9 mouse cellular contexts compared by ENCODE assay signal in genomic region chr1:128832201-128832883, GRCm38 (mm10).
A peak's percentile ranks its signal among the peaks of the same experiment; 100 is the strongest.
DNase-seq lines count a peak whose midpoint lies in the region; ATAC-seq and TF ChIP-seq lines count a peak whose summit lies in the region.
"Had no signal": no experiment of that assay in that cellular context is flagged by ENCODE, and none has a peak within 500 bp of the region (broad histone marks: within the 10 kb centered on the region; RNA-seq: fewer than 3 reads in every experiment).

No protein-coding gene starts in this region.

- no peak overlapping the region for H3K27ac ChIP-seq in forebrain, embryonic 11.5 days (ENCODE audit: low read depth, low read length)
- H3K27ac ChIP-seq in heart, postnatal 0 days (ENCODE audit: low read depth) = 0 out of 2 replicates have a peak overlapping the region, but pooled peaks have one; percentile 8
- no peak overlapping the region for H3K27ac ChIP-seq in liver, embryonic 15.5 days (replicated peaks)
- no peak overlapping the region for H3K27ac ChIP-seq in neural tube, embryonic 11.5 days (ENCODE audit: low read depth, low read length)
- no peak overlapping the region for H3K27ac ChIP-seq in stomach, postnatal 0 days (replicated peaks)

- WGBS in forebrain, embryonic 11.5 days = 48% methylated on average over 18 of the region's 18 CpGs
- 21% methylated on average over 18 of the region's 18 CpGs for WGBS in heart, postnatal 0 days
- WGBS in liver, embryonic 15.5 days (ENCODE audit: insufficient replicate concordance) = 23% methylated on average over 18 of the region's 18 CpGs
- 32% methylated on average over 18 of the region's 18 CpGs for WGBS in neural tube, embryonic 11.5 days
- WGBS in stomach, postnatal 0 days = 8% methylated on average over 18 of the region's 18 CpGs

- peak; percentile 93 for TF ChIP-seq CTCF in heart, postnatal 0 days (IDR thresholded peaks at IDR 0.05; ENCODE audit: low read depth)
- peak; percentile 96 for TF ChIP-seq CTCF in stomach, postnatal 0 days (IDR thresholded peaks at IDR 0.05; ENCODE audit: low read depth)

- DNase-seq in c-Kit-positive CD71-negative TER-119-negative erythroid progenitor cells, embryonic 14.5 days (ENCODE audit: low read depth) = peak; percentile 74
- DNase-seq in forebrain, embryonic 11.5 days (ENCODE audit: low spot score) = peak; percentile 91
- peak; percentile 59 for DNase-seq in heart, postnatal 0 days (ENCODE audit: low spot score)
- DNase-seq in kidney, postnatal 36 days = peak; percentile 42 to 85
- peak; percentile 81 for DNase-seq in neural tube, embryonic 11.5 days (ENCODE audit: low spot score)
- peak; percentile 88 for DNase-seq in stomach, postnatal 0 days (ENCODE audit: low spot score)

- no peak overlapping the region for H3K9ac ChIP-seq in forebrain, embryonic 11.5 days (ENCODE audit: low read length)
- peak overlapping the region; percentile 40 for H3K9ac ChIP-seq in heart, postnatal 0 days (replicated peaks; ENCODE audit: low read depth, low read length)
- H3K9ac ChIP-seq in liver, embryonic 15.5 days = no peak overlapping the region
- no peak overlapping the region for H3K9ac ChIP-seq in neural tube, embryonic 11.5 days (ENCODE audit: low read length)
- H3K9ac ChIP-seq in stomach, postnatal 0 days (ENCODE audit: low read length) = peak overlapping the region; percentile 53

- H3K36me3 ChIP-seq in forebrain, embryonic 11.5 days (ENCODE audit: control insufficient read depth, insufficient read depth, low read length) = no peaks in the 10 kb centered on the region
- H3K36me3 ChIP-seq in heart, postnatal 0 days (replicated peaks; ENCODE audit: control insufficient read depth, insufficient read depth, low read length) = no peaks in the 10 kb centered on the region
- H3K36me3 ChIP-seq in liver, embryonic 15.5 days (replicated peaks) = no peaks in the 10 kb centered on the region
- no peaks in the 10 kb centered on the region for H3K36me3 ChIP-seq in neural tube, embryonic 11.5 days (ENCODE audit: control insufficient read depth, insufficient read depth, low read length)
- no peaks in the 10 kb centered on the region for H3K36me3 ChIP-seq in stomach, postnatal 0 days (ENCODE audit: control insufficient read depth, insufficient read depth, low read length)

- no peak overlapping the region for H3K4me2 ChIP-seq in forebrain, embryonic 11.5 days (ENCODE audit: low read depth, low read length, severe bottlenecking)
- H3K4me2 ChIP-seq in heart, postnatal 0 days (ENCODE audit: low read depth, low read length) = peak overlapping the region; percentile 58
- H3K4me2 ChIP-seq in liver, embryonic 15.5 days = peak overlapping the region; percentile 58
- peak overlapping the region; percentile 26 for H3K4me2 ChIP-seq in neural tube, embryonic 11.5 days (ENCODE audit: low read depth)
- peak overlapping the region; percentile 73 for H3K4me2 ChIP-seq in stomach, postnatal 0 days (replicated peaks; ENCODE audit: low read depth)

- H3K27me3 ChIP-seq in forebrain, embryonic 11.5 days (ENCODE audit: control insufficient read depth, insufficient read depth, low read length) = no peaks in the 10 kb centered on the region
- H3K27me3 ChIP-seq in heart, postnatal 0 days (ENCODE audit: control insufficient read depth, insufficient read depth, low read length) = no peaks in the 10 kb centered on the region
- H3K27me3 ChIP-seq in liver, embryonic 15.5 days = no peaks in the 10 kb centered on the region
- no peaks in the 10 kb centered on the region for H3K27me3 ChIP-seq in neural tube, embryonic 11.5 days (ENCODE audit: control insufficient read depth, insufficient read depth, low read length)
- H3K27me3 ChIP-seq in stomach, postnatal 0 days (ENCODE audit: control insufficient read depth, insufficient read depth, low read length) = no peaks in the 10 kb centered on the region

- peaks cover 2% of the 10 kb centered on the region; the same call in 1 of the 2 replicates for H3K4me1 ChIP-seq in forebrain, embryonic 11.5 days (replicated peaks; ENCODE audit: control insufficient read depth, insufficient read depth, low read length)
- no peaks in the 10 kb centered on the region for H3K4me1 ChIP-seq in heart, postnatal 0 days (ENCODE audit: control insufficient read depth, insufficient read depth)
- H3K4me1 ChIP-seq in liver, embryonic 15.5 days (replicated peaks) = no peaks in the 10 kb centered on the region
- no peaks in the 10 kb centered on the region; the same call in 1 of the 2 replicates for H3K4me1 ChIP-seq in neural tube, embryonic 11.5 days (ENCODE audit: control insufficient read depth, insufficient read depth, low read length)
- no peaks in the 10 kb centered on the region for H3K4me1 ChIP-seq in stomach, postnatal 0 days (replicated peaks; ENCODE audit: control insufficient read depth, insufficient read depth)

- no peak overlapping the region for H3K4me3 ChIP-seq in forebrain, embryonic 11.5 days (ENCODE audit: low read depth, low read length)
- H3K4me3 ChIP-seq in heart, postnatal 0 days (ENCODE audit: low read depth, low read length) = peak overlapping the region; percentile 42
- H3K4me3 ChIP-seq in liver, embryonic 15.5 days (replicated peaks) = peak overlapping the region; percentile 39
- no peak overlapping the region for H3K4me3 ChIP-seq in neural tube, embryonic 11.5 days (ENCODE audit: low read depth, low read length)
- peak overlapping the region; percentile 39 for H3K4me3 ChIP-seq in stomach, postnatal 0 days (ENCODE audit: low read depth, low read length)
- H3K4me3 ChIP-seq: erythroblast, embryonic 14.5 days had no signal

- TF ChIP-seq EP300 in heart, postnatal 0 days (IDR thresholded peaks at IDR 0.05; ENCODE audit: low read depth) = no peak
- TF ChIP-seq EP300 in stomach, postnatal 0 days (optimal IDR thresholded peaks at IDR 0.05) = no peak

- no peaks in the 10 kb centered on the region for H3K9me3 ChIP-seq in forebrain, embryonic 11.5 days (ENCODE audit: control insufficient read depth, low read length)
- no peaks in the 10 kb centered on the region for H3K9me3 ChIP-seq in heart, postnatal 0 days (replicated peaks; ENCODE audit: control insufficient read depth, low read length)
- H3K9me3 ChIP-seq in liver, embryonic 15.5 days (replicated peaks) = no peaks in the 10 kb centered on the region
- H3K9me3 ChIP-seq in neural tube, embryonic 11.5 days (ENCODE audit: control insufficient read depth, low read length) = no peaks in the 10 kb centered on the region
- no peaks in the 10 kb centered on the region for H3K9me3 ChIP-seq in stomach, postnatal 0 days (ENCODE audit: control insufficient read depth, low read length)

- ATAC-seq in CD4-positive, CD25-positive, alpha-beta regulatory T cell, adult 4 months = peak; percentile 89
- ATAC-seq in forebrain, embryonic 11.5 days (replicated peaks; ENCODE audit: low FRiP score) = peak; percentile 73
- peak; percentile 63 for ATAC-seq in heart, postnatal 0 days (ENCODE audit: insufficient read depth, low read depth)
- no peak for ATAC-seq in liver, embryonic 15.5 days (ENCODE audit: insufficient read depth)
- ATAC-seq in neural tube, embryonic 11.5 days (ENCODE audit: insufficient read depth, low FRiP score, low TSS enrichment) = peak; percentile 73
- ATAC-seq in stomach, postnatal 0 days (ENCODE audit: low FRiP score, low TSS enrichment) = peak; percentile 65; the same call in 1 of the 2 replicates

Comparison
In these comparisons a context has a peak if more than half of its experiments do, and no peak if none do; other contexts are left out.
1. H3K4me3 ChIP-seq: peak in heart, postnatal 0 days (single experiment), liver, embryonic 15.5 days (single experiment) and stomach, postnatal 0 days (single experiment); none in forebrain, embryonic 11.5 days (single experiment) and neural tube, embryonic 11.5 days (single experiment).
2. H3K9ac ChIP-seq: peak in heart, postnatal 0 days (single experiment) and stomach, postnatal 0 days (single experiment); none in forebrain, embryonic 11.5 days (single experiment), liver, embryonic 15.5 days (single experiment) and neural tube, embryonic 11.5 days (single experiment).
3. Peak in every context shown above with its lines, with median percentiles within 50 percentile points of each other: DNase-seq.